Mouse (Mus musculus): ENCODE measurements around the gene Bsn.

Bsn gene

DNA sequence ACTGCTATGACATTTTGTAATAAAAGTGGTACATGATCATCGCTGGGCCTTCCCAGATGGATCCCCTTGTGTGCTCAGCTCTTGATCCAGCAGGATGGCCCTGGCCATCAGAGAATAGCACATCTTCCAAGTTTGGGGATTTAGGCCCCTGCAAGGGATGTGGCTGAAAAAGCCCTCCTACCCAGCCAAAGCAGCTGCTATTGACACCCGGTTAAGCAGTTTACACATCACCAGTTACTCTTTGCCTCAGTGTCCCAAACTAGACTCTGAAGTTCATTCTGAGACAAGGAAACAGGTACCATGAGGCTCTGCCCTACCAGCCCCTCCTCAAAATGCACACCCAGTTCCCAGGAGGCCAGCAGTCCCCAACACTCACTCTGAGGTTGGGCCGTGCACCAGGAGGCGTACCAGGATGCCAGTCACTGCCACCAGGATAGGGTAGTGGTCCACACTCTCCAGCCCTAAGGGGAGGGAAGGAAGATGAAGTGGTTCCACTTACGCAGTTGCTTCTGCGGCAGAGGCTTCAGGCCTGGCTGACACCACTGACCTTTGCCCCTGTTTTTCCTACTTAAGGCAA is 134.4 kb downstream of the Bsn start:
- DNase-seq (ENCODE audit: low spot score in 2 of 2): no peak

DNA sequence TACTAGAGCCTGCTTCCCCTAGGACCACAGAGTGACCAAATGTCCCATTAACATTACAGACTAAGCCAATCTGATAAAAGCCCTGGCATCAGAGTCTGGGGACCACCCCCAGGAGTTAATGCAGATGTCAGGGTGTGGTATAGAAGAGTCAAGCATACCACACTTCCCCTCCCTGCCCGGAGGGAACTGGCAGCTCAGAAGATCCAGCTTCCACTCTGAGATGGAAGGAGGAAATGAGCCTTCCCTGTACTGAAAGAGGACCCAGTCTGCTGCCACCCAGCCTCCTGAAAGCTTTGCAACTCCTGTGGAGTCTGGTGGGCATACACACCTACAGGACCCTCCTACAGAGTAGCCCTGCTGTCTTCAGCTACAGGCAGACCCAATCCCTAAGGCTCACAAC is 135.1 kb downstream of the Bsn start:
- DNase-seq (ENCODE audit: low spot score in 2 of 2): no peak

GRCm38 (mm10) chr9:108054331-108055040 is 135.7 kb downstream of the Bsn start:
- DNase-seq (ENCODE audit: low spot score in 2 of 2): no peak

GRCm38 (mm10) chr9:108053665-108054225 is 136.4 kb downstream of the Bsn start:
- no peak for DNase-seq (ENCODE audit: low spot score in 2 of 2)

GRCm38 (mm10) chr9:108052885-108053664 is 137.1 kb downstream of the Bsn start, which contains the start of gene Amigo3:
Amigo3 (plus strand) TSS chr9:108053159.
- DNase-seq (ENCODE audit: low spot score in 2 of 2): peak; percentile 97

DNA sequence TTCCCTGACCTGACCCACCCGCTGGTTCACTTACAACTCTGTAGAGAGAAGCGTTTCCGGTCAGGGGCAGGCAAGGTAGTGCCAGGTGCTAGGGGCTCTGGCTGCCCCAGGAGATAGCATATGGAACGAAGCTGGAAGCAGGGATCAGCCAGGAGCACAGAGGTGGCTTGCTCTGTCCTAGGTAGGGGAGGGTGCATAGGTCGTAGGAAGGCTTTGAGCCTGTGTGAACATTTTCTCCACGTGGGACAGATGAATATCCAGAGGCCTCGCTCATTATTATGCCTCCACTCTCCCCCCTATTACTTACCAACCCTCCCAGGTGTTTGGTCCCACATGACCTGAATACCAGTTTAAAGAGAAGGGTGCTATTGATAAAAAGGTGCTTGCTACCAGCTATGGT is 137.8 kb downstream of the Bsn start:
- no peak for DNase-seq (ENCODE audit: low spot score in 2 of 2)

DNA sequence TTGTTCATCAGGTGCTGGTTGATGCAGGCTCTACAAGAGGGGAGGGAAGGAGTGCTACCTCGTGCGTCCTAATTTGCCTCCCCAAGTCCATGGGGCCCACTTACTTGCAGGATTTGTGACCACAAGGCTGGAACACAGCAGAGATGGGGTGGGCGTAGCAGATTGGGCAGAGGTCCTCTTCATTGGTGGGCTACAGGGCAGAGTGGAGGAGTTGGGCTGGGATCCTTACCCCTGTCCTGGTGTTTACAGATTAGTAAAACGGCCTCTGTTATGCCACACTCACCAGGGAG is 138.3 kb downstream of the Bsn start:
- no peak for DNase-seq (ENCODE audit: low spot score in 2 of 2)

GRCm38 (mm10) chr9:108051184-108051930 is 138.8 kb downstream of the Bsn start:
- no peak for DNase-seq (ENCODE audit: low spot score in 2 of 2)

- DNase-seq (ENCODE audit: low spot score in 2 of 2): peak in 1 of 2 experiments; percentile 22
These were observed 140.5 kb downstream of the Bsn start for GRCm38 (mm10) chr9:108049561-108050251.

- DNase-seq (ENCODE audit: low spot score in 2 of 2): peak; percentile 89 to 97
These were observed 141.1 kb downstream of the Bsn start, which contains the start of gene Gmppb for GRCm38 (mm10) chr9:108049016-108049455. Gmppb (plus strand) TSS chr9:108049242.

GRCm38 (mm10) chr9:108048566-108048955 is 141.6 kb downstream of the Bsn start:
- no peak for DNase-seq (ENCODE audit: low spot score in 2 of 2)

DNA sequence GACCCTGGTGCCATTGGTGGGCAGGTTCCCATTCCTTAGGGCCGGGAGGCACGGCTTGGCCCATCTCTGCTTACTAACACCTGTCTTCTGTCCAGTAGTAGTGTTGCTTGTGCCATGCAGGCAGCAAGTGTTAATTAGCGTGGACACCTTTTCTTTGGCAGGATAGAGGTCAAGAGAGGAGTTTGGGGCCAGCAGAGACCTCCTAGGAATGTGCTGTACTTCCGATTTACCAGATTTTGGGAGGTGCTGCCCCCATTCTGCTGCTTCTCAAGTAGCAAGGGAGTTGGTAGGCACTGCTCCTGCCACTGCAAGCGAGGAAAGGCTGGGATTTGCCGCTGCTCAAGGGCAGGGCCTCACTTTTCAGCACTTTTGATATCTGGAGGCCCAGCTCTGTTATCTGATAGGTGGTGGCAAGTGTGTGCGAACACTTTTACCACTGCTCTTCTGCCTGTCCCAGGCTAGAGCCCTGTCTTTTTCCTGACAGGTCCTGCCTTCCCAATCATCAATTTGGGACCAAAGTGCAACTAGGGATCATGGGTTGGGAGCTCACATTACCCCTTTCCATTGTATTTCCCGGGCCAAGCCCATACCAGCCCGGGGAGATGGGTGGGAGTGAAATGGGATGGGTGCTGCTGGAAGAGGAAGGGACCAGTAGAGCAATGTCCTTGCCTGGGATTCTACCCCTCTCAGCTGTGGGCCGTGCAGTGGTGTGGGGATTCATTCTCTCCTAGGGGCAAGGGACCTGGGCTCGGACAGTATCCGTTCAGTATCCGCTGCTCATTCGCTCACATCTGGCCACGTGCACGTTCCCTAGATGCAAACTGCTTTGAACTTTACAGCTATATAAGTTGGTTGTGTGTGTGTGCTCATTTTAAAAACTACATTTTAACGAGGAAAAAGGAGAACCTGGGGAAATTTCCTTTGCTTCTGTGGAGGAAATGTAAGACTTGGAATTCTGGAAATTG is 142.3 kb downstream of the Bsn start:
- DNase-seq (ENCODE audit: low spot score in 2 of 2): no peak

GRCm38 (mm10) chr9:108046582-108046981 is 143.6 kb downstream of the Bsn start:
- DNase-seq (ENCODE audit: low spot score in 2 of 2): no peak

All from spleen, postnatal 10 days (tissue).